Mouse (Mus musculus): ENCODE measurements around the gene Arhgdia. TPM values are rescaled to one million over a fixed set of nuclear protein-coding genes. Genes with fewer than 3 reads are reported as not detected.

Arhgdia gene
- polyA plus RNA-seq, 1 experiment from 2014 or later, result 422 TPM

DNA sequence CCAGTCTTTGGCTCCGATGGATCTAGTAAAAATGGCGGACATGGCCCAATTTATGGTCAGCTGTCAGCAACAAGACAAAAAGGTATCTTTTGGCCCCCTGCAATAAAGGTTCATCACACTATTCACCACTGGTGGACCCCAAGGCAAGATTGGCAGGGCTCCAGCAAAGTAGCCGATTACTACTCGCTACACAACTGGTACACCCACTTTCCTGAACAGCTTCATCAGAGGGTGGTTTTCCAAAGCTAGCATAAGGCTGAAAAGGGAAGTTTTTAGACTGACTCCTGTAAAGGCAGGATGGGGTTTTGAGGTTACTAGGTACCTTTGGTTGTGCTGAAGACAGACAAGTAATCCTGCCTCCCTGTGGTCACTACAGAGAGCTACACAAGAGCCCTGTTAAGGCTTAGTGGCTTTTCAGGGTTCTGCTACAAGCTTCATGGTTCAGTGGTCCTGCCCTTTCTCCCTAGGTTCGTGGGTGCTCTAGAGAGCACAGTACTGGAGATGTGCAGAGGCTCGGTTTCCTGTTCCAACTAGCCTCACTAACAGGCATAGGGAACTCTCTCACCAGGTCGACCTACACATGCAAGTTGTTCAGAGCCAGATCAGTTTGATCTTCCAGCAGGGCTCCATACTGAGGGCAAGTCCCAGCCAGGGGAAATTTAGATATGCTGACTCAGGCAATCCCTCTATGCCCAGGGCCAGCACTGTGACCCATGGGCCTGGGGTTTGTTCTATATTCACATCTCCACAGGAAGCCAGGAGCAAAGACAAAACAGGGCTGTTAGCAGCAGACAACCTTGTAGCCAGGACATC, 4.0 kb downstream of the Arhgdia start:
- ATAC-seq (ENCODE audit: insufficient number of reproducible peaks, low FRiP score), result no peak
- H3K9ac ChIP-seq, result no peak overlapping the region
- WGBS, result 85% methylated on average over 7 of the region's 7 CpGs
- H3K27ac ChIP-seq (ENCODE audit: poor library complexity, severe bottlenecking), result no peak overlapping the region
- peaks cover 35% of the 10 kb centered on the region for H3K36me3 ChIP-seq
- H3K4me3 ChIP-seq, result no peak overlapping the region
- no peak overlapping the region for H3K4me2 ChIP-seq
- no peaks in the 10 kb centered on the region for H3K27me3 ChIP-seq (replicated peaks)
- peaks cover 37% of the 10 kb centered on the region for H3K4me1 ChIP-seq (replicated peaks)
- H3K9me3 ChIP-seq (replicated peaks), result no peaks in the 10 kb centered on the region

DNA sequence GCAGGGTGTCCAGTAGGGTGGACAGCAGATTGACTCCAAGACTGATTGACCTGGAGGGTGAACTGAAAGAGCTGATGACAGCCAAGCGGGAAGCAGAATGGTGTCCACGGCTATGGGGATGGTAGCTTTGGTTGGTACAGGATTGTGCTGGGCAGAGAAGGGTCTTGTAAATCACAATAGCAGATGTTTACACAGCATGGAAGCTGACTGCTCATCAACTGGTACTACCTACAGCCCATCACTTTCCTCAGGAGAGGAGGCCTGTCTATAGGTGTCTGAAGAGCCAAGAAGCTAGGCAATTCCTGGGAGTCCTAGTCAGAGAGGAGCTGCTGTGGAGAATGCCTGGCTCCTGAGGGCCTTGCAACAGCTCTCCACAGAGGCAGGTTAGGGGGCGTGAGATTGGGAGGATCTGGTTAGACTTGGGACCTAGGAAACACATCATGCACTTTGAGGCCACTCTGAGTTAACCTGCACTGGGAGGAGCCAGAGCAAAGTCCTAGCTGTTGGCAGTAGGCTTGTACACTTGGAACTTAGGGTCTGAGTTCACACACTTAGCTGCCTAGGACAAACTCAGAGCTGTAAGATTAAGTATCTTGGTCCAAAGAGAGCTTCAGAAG, 5.0 kb downstream of the Arhgdia start:
- peaks cover 37% of the 10 kb centered on the region for H3K4me1 ChIP-seq (replicated peaks)
- H3K4me3 ChIP-seq, result no peak overlapping the region
- H3K4me2 ChIP-seq, result no peak overlapping the region
- no peaks in the 10 kb centered on the region for H3K27me3 ChIP-seq (replicated peaks)
- no peak overlapping the region for H3K9ac ChIP-seq
- no peak overlapping the region for H3K27ac ChIP-seq (ENCODE audit: poor library complexity, severe bottlenecking)
- ATAC-seq (ENCODE audit: insufficient number of reproducible peaks, low FRiP score), result no peak
- 80% methylated on average over 3 of the region's 3 CpGs for WGBS
- H3K9me3 ChIP-seq (replicated peaks), result no peaks in the 10 kb centered on the region
- peaks cover 35% of the 10 kb centered on the region for H3K36me3 ChIP-seq

DNA sequence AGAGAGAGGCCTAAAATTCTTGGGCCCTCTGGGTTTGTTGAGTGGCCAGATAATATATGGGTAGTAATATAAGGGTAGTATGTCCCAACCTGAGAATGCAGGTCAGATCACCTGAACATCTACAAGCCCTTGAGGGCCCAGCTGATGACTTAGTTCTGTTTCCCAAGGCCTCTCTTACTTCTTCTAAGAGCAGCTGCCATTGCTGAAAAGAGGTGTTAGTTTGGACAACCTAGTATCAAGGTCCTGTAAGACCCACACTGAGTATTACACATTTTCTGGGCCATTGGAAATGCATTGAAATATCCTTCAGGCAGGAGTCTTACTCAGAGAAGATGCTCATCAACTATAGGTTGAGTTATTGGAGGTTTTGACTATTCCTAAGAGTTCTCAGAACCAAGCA, 5.5 kb downstream of the Arhgdia start:
- no peak for ATAC-seq (ENCODE audit: insufficient number of reproducible peaks, low FRiP score)
- Histone ChIP-seq H3K36me3 (peaks cover 41% of the 10 kb centered on the region), H3K9ac (no peak overlapping the region), H3K4me3 (no peak overlapping the region), H3K27ac (ENCODE audit: poor library complexity, severe bottlenecking) (no peak overlapping the region), H3K9me3 (replicated peaks) (no peaks in the 10 kb centered on the region), H3K27me3 (replicated peaks) (no peaks in the 10 kb centered on the region), H3K4me2 (no peak overlapping the region), H3K4me1 (replicated peaks) (peaks cover 42% of the 10 kb centered on the region)

DNA sequence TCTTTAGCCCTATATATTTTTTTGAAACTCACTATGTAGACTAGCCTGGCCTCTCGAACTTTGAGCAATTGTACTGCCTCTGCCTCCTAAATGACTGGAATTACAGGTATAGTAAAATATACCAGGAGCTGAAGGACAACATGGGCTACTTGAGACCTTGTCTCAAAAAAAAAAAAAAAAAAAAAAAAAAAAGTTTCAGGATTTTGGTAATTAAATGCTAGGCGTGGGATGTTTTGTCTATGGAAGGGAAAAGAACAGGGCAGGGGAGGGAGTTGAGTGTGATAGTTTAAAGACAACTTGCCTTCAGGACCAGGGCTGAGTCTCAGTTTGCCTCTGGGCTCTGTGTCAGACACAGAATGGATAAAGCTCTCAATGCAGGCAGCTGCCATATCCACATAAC, 6.4 kb downstream of the Arhgdia start:
- H3K36me3 ChIP-seq, result peaks cover 49% of the 10 kb centered on the region
- no peak for ATAC-seq (ENCODE audit: insufficient number of reproducible peaks, low FRiP score)
- H3K9me3 ChIP-seq (replicated peaks), result no peaks in the 10 kb centered on the region
- H3K4me1 ChIP-seq (replicated peaks), result peaks cover 37% of the 10 kb centered on the region
- no peak overlapping the region for H3K4me2 ChIP-seq
- WGBS, result 78% methylated on average over 2 of the region's 2 CpGs
- no peak overlapping the region for H3K27ac ChIP-seq (ENCODE audit: poor library complexity, severe bottlenecking)
- no peak overlapping the region for H3K4me3 ChIP-seq
- no peak overlapping the region for H3K9ac ChIP-seq
- no peaks in the 10 kb centered on the region for H3K27me3 ChIP-seq (replicated peaks)

DNA sequence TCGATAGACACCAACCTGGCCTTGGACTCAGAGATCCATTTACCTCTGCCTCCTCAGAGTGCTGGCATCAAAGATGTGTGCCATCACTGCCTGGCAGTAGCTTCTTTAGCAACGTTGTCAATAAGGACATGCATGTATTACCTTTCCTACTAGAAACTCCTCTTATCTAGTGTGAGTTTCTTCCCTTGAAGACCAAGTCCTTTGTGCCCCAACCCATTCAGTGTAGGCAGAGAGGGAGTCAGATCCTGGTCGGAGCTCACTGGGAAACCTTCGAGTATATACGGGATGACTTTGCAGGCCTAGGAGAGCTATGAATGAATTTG, 7.2 kb downstream of the Arhgdia start:
- H3K36me3 ChIP-seq, result peaks cover 46% of the 10 kb centered on the region
- peak overlapping the region; percentile 59; the same call in 1 of the 2 replicates for H3K9ac ChIP-seq
- WGBS, result 35% methylated on average over 5 of the region's 5 CpGs
- H3K4me2 ChIP-seq, result peak overlapping the region; percentile 88
- H3K4me1 ChIP-seq (replicated peaks), result peaks cover 29% of the 10 kb centered on the region
- H3K4me3 ChIP-seq, result peak overlapping the region; percentile 95
- no peaks in the 10 kb centered on the region for H3K27me3 ChIP-seq (replicated peaks)
- no peak for ATAC-seq (ENCODE audit: insufficient number of reproducible peaks, low FRiP score)
- H3K9me3 ChIP-seq (replicated peaks), result no peaks in the 10 kb centered on the region
- H3K27ac ChIP-seq (ENCODE audit: poor library complexity, severe bottlenecking), result no peak overlapping the region

DNA sequence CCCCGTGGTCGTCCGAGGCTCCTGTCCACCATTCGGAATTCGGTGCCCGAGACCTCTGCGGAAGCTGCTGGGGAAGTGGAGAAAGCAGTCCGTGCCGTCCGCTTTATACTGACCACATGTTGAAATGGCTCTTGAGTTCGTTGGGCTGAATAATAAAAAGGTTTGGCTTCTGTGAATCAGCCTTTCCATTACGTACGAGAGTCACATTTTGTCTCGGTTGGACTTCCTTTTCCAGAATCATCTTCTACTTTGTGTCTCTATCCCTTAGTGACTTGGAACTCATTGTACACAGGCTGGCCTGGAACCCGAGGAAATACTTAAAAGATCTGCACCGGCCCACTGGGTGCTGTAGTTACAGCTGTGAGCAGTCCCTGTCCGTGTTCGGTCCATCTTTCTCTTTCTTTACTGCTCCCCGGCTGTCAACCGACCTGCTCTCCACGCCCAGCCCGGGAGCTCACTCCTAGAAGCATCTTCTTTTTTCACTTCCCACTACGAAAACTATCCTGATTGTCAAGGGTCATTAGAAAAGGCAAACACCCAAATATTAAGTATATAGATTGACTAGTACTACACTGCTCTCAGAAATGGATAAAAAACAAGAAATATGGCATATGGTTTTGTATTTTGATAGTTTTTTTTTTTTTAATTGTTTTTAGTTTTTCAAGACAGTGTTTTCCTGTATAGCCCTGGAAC, 7.7 kb downstream of the Arhgdia start:
- Histone ChIP-seq H3K4me2 (peak overlapping the region; percentile 88), H3K9ac (peak overlapping the region; percentile 92), H3K4me3 (peak overlapping the region; percentile 95), H3K36me3 (peaks cover 42% of the 10 kb centered on the region), H3K27me3 (replicated peaks) (no peaks in the 10 kb centered on the region), H3K27ac (ENCODE audit: poor library complexity, severe bottlenecking) (peak overlapping the region; percentile 98), H3K9me3 (replicated peaks) (no peaks in the 10 kb centered on the region), H3K4me1 (replicated peaks) (peaks cover 24% of the 10 kb centered on the region)
- ATAC-seq (ENCODE audit: insufficient number of reproducible peaks, low FRiP score), result no peak
- WGBS, result under 1% methylated on average over 23 of the region's 23 CpGs

DNA sequence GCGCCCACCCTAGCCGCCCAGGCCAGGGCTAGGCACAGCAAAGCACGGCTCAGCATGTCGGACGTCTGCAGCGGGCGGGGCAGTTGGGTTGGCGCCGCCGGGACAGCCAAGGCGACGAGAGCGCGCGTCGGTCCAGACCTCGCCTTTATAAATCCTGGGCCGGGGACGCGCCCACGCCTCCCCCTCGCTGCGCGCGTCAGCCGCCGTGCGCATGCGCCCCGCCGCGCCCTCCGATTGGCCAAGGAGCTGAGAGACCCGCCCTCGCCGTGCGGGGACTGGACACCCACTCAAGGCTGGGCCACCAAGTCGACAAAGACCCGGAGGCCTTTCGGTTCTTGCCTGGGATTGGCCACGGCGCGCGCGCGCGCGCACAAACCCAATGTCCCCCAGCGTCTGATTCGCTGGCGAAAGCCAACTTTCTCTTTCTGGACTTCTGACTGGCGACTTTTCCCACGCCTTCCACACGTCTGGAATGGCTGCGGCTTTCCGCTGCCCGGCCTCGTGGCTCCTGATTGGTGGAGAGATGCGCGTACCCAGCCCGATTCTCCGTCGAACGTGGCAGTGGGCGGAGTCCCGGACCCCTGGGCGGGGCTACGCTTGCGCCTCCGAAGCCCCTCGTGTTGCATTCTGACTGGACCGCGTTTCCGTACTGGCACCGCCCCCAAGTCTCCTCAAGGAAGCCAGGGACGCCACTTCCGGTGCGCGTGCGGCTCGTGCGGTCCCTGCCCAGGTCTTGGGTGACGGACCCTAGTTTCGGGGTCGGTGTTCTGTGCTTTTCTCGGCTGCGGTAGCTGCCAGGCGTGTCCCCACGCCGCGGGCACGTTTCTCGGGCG, 8.5 kb downstream of the Arhgdia start, which contains the start of gene P4hb:
TSS of gene P4hb (minus strand) at position 502 of the 833 bp plus-strand sequence.
- peak within 1 kb of the TSS; percentile 96 for H3K9ac ChIP-seq
- H3K4me1 ChIP-seq (replicated peaks), result peaks cover 21% of the 10 kb centered on the region
- ATAC-seq (ENCODE audit: insufficient number of reproducible peaks, low FRiP score), result peak; percentile 97
- H3K4me2 ChIP-seq, result peak within 1 kb of the TSS; percentile 88
- peak within 1 kb of the TSS; percentile 98 for H3K27ac ChIP-seq (ENCODE audit: poor library complexity, severe bottlenecking)
- H3K4me3 ChIP-seq, result peak within 1 kb of the TSS; percentile 95
- peaks cover 42% of the 10 kb centered on the region for H3K36me3 ChIP-seq
- H3K27me3 ChIP-seq (replicated peaks), result no peaks in the 10 kb centered on the region
- no peaks in the 10 kb centered on the region for H3K9me3 ChIP-seq (replicated peaks)
- under 1% methylated on average over 94 of the region's 94 CpGs for WGBS

DNA sequence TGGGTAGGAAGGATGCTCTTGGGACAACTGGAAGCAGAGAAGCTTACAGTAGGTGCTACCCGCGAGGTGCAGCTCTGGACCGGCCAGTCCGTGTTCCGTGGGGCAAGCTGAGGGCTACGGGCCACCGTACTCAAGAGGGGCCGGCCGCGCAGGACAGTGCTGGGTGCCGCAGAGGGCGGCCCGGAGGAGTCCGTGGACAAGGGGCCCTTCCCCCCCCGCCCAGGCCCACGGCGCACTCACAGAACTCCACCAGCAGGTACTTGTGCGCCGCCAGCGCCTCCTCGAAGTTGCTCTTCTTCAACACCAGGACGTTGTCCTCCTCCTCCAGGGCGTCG, 9.0 kb downstream of the Arhgdia start:
- Histone ChIP-seq H3K27ac (ENCODE audit: poor library complexity, severe bottlenecking) (peak overlapping the region; percentile 98), H3K27me3 (replicated peaks) (no peaks in the 10 kb centered on the region), H3K4me1 (replicated peaks) (peaks cover 21% of the 10 kb centered on the region), H3K9ac (peak overlapping the region; percentile 96), H3K4me3 (peak overlapping the region; percentile 95), H3K4me2 (peak overlapping the region; percentile 80), H3K9me3 (replicated peaks) (no peaks in the 10 kb centered on the region), H3K36me3 (peaks cover 42% of the 10 kb centered on the region)
- under 1% methylated on average over 24 of the region's 24 CpGs for WGBS
- ATAC-seq (ENCODE audit: insufficient number of reproducible peaks, low FRiP score), result peak; percentile 34

DNA sequence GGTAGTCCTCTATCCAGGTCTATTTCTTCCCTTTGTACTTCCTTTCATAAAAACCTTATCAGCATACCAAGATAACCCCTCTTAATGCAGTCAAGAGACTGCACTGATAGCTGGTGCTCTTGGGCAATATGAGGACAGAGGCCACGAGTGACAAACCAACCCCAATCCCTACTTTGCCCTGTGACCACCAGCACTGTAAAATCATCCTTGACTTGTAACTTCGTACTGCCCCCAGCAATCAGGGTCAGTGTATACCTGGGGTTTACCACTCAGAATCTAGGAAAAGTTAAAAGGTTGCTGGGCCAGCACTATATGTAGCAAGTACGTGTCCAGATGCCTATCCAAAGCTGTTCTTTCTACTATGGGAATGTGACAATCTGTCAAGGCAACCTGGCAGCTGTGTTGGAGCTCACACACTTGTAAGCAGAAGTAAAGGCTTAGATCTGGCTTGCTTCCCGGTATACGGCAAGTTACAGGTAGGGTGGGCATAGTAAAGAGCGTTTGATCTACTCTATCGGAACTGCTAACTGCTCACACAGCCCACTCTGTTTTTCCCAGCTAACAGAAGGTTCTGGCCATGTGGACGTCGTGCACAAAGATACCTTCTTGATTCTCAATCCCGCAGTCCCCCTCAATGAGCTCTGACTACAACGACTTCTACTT, 9.5 kb downstream of the Arhgdia start:
- Histone ChIP-seq H3K9ac (peak overlapping the region; percentile 96), H3K4me1 (replicated peaks) (peaks cover 21% of the 10 kb centered on the region), H3K27me3 (replicated peaks) (no peaks in the 10 kb centered on the region), H3K4me2 (peak overlapping the region; percentile 80), H3K27ac (ENCODE audit: poor library complexity, severe bottlenecking) (peak overlapping the region; percentile 98), H3K9me3 (replicated peaks) (no peaks in the 10 kb centered on the region), H3K36me3 (peaks cover 42% of the 10 kb centered on the region), H3K4me3 (peak overlapping the region; percentile 95)
- WGBS, result 6% methylated on average over 11 of the region's 11 CpGs
- no peak for ATAC-seq (ENCODE audit: insufficient number of reproducible peaks, low FRiP score)

DNA sequence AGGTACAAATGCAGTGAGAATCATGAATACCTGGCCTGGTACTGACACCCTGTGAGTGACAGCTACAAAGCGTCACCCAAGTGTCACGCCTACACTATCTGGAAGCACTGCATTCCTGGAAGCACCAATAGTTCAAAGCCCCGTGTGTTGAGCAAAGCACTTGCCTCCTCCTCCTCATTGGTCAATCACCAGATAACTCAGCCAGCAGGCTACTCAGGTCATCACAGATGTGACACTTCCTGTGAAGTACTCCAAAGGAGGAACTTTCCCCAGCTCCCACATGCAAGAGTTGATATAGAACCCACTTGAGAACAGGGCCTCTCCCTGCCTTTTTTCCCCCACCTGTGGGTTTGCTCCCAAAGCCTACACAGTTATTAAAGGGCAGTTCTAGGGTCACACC, 10.3 kb downstream of the Arhgdia start:
- Histone ChIP-seq H3K4me1 (replicated peaks) (peaks cover 21% of the 10 kb centered on the region), H3K4me2 (peak overlapping the region; percentile 80), H3K36me3 (peaks cover 47% of the 10 kb centered on the region), H3K27me3 (replicated peaks) (no peaks in the 10 kb centered on the region), H3K9ac (peak overlapping the region; percentile 96), H3K9me3 (replicated peaks) (no peaks in the 10 kb centered on the region), H3K4me3 (peak overlapping the region; percentile 95), H3K27ac (ENCODE audit: poor library complexity, severe bottlenecking) (no peak overlapping the region)
- 39% methylated on average over 3 of the region's 3 CpGs for WGBS
- no peak for ATAC-seq (ENCODE audit: insufficient number of reproducible peaks, low FRiP score)

All from heart, embryonic 12.5 days (tissue).